Mouse (Mus musculus): Measurements from ENCODE around the gene Eif6. TPM values are rescaled to one million over a fixed set of nuclear protein-coding genes. Genes with fewer than 3 reads are reported as not detected.

The Eif6 gene
- total and polyA plus RNA-seq, 2 experiments from 2014 or later = 91.9 to 145 TPM

- no peaks in the 10 kb centered on the region for H3K9me3 ChIP-seq (ENCODE audit: low read length)
- no peak for DNase-seq
- no peak overlapping the region for H3K9ac ChIP-seq
- WGBS = 38% methylated on average over 11 of the region's 11 CpGs
- TF ChIP-seq CTCF (IDR thresholded peaks at IDR 0.05; ENCODE audit: low read depth) = no peak
- H3K4me3 ChIP-seq (ENCODE audit: low read depth, low read length) = no peak overlapping the region
- ATAC-seq = peak; percentile 67
- H3K27me3 ChIP-seq (ENCODE audit: insufficient read depth, low read length) = no peaks in the 10 kb centered on the region
- H3K4me1 ChIP-seq (ENCODE audit: insufficient read depth) = no peaks in the 10 kb centered on the region
- peaks cover 3% of the 10 kb centered on the region; the same call in 1 of the 2 replicates for H3K36me3 ChIP-seq (ENCODE audit: insufficient read depth)
- H3K27ac ChIP-seq (ENCODE audit: low read depth, low read length) = peak overlapping the region; percentile 31; the same call in 1 of the 2 replicates
- H3K4me2 ChIP-seq (ENCODE audit: low read depth) = peak overlapping the region; percentile 19
These were observed 36.7 kb upstream of the Eif6 start for GRCm38 (mm10) chr2:155863301-155863867.

- DNase-seq (peak; percentile 75), ATAC-seq (peak; percentile 99)
- 46% methylated on average over 13 of the region's 13 CpGs for WGBS
- no peaks in the 10 kb centered on the region for H3K9me3 ChIP-seq (ENCODE audit: low read length)
- no peak for TF ChIP-seq CTCF (IDR thresholded peaks at IDR 0.05; ENCODE audit: low read depth)
- no peaks in the 10 kb centered on the region for H3K27me3 ChIP-seq (ENCODE audit: insufficient read depth, low read length)
- peaks cover 3% of the 10 kb centered on the region for H3K36me3 ChIP-seq (ENCODE audit: insufficient read depth)
- H3K4me3 ChIP-seq (ENCODE audit: low read depth, low read length) = no peak overlapping the region
- H3K4me1 ChIP-seq (ENCODE audit: insufficient read depth) = no peaks in the 10 kb centered on the region
- H3K27ac ChIP-seq (ENCODE audit: low read depth, low read length) = peak overlapping the region; percentile 35; the same call in 1 of the 2 replicates
- H3K9ac ChIP-seq = no peak overlapping the region
- H3K4me2 ChIP-seq (ENCODE audit: low read depth) = peak overlapping the region; percentile 19
These were observed 36.0 kb upstream of the Eif6 start for GRCm38 (mm10) chr2:155862573-155863300.

GRCm38 (mm10) chr2:155861581-155861980 is 34.9 kb upstream of the Eif6 start:
- Histone ChIP-seq H3K9ac (no peak overlapping the region), H3K9me3 (ENCODE audit: low read length) (no peaks in the 10 kb centered on the region), H3K4me1 (ENCODE audit: insufficient read depth) (no peaks in the 10 kb centered on the region), H3K4me3 (ENCODE audit: low read depth, low read length) (no peak overlapping the region), H3K4me2 (ENCODE audit: low read depth) (no peak overlapping the region), H3K27ac (ENCODE audit: low read depth, low read length) (no peak overlapping the region), H3K36me3 (ENCODE audit: insufficient read depth) (no peaks in the 10 kb centered on the region; the same call in none of the 2 replicates), H3K27me3 (ENCODE audit: insufficient read depth, low read length) (no peaks in the 10 kb centered on the region)
- ATAC-seq (no peak), DNase-seq (no peak)
- WGBS = 92% methylated on average over 6 of the region's 6 CpGs
- TF ChIP-seq CTCF (IDR thresholded peaks at IDR 0.05; ENCODE audit: low read depth) = no peak

- H3K4me3 ChIP-seq (ENCODE audit: low read depth, low read length) = no peak overlapping the region
- H3K9ac ChIP-seq = no peak overlapping the region
- 86% methylated on average over 7 of the region's 7 CpGs for WGBS
- no peak overlapping the region for H3K27ac ChIP-seq (ENCODE audit: low read depth, low read length)
- DNase-seq (no peak), ATAC-seq (no peak)
- H3K9me3 ChIP-seq (ENCODE audit: low read length) = no peaks in the 10 kb centered on the region
- H3K36me3 ChIP-seq (ENCODE audit: insufficient read depth) = no peaks in the 10 kb centered on the region; the same call in none of the 2 replicates
- no peak for TF ChIP-seq CTCF (IDR thresholded peaks at IDR 0.05; ENCODE audit: low read depth)
- H3K27me3 ChIP-seq (ENCODE audit: insufficient read depth, low read length) = no peaks in the 10 kb centered on the region
- no peak overlapping the region for H3K4me2 ChIP-seq (ENCODE audit: low read depth)
- H3K4me1 ChIP-seq (ENCODE audit: insufficient read depth) = no peaks in the 10 kb centered on the region
These were observed 33.4 kb upstream of the Eif6 start for GRCm38 (mm10) chr2:155860102-155860501.

DNA sequence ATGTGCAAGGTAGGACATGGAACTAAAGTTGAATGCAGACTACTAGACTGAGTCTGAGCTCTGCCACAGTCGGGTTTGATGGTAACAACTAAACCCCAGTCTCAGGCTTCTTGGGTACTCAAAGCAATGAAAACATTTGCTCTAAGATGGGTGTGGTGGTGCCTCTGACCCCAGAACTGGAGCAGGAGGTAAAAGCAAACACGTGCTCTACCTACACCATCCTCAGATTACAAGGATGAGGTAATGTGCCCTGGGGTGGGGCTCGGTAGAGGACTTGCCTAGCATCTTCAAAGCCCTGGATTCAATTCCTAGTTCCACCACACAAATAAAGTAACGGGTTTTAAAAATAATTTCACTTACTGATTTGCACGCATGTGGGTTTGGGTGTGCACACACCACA is 25.8 kb upstream of the Eif6 start:
- Histone ChIP-seq H3K9ac (no peak overlapping the region), H3K4me1 (ENCODE audit: insufficient read depth) (no peaks in the 10 kb centered on the region), H3K27ac (ENCODE audit: low read depth, low read length) (no peak overlapping the region), H3K4me3 (ENCODE audit: low read depth, low read length) (no peak overlapping the region), H3K27me3 (ENCODE audit: insufficient read depth, low read length) (no peaks in the 10 kb centered on the region), H3K36me3 (ENCODE audit: insufficient read depth) (peaks cover 35% of the 10 kb centered on the region), H3K9me3 (ENCODE audit: low read length) (no peaks in the 10 kb centered on the region), H3K4me2 (ENCODE audit: low read depth) (no peak overlapping the region)
- no peak for DNase-seq
- no peak for TF ChIP-seq CTCF (IDR thresholded peaks at IDR 0.05; ENCODE audit: low read depth)
- WGBS = 89% methylated on average over 5 of the region's 5 CpGs
- ATAC-seq = no peak

DNA sequence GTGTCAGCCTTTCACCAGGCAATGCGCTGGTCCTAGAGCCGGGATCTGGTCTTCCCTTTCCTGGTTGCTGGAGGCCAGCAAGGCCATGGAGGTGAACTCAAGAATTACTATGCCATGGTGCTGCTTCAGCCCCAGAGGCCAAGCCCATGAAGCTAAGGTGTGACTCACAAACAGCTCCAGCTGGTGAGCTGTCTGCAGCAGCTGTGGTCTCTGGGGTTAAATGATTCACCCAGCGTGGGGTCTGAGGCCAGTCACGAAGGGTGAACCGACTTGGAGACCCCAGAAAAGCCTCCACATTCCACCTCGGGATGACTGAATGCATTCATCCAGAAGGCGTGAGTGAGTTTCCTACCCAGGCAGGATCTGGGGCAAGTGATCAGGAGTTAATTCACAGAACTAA is 23.4 kb upstream of the Eif6 start:
- no peaks in the 10 kb centered on the region for H3K9me3 ChIP-seq (ENCODE audit: low read length)
- no peak overlapping the region for H3K4me2 ChIP-seq (ENCODE audit: low read depth)
- ATAC-seq = no peak
- H3K36me3 ChIP-seq (ENCODE audit: insufficient read depth) = peaks cover 46% of the 10 kb centered on the region
- no peak for TF ChIP-seq CTCF (IDR thresholded peaks at IDR 0.05; ENCODE audit: low read depth)
- WGBS = 83% methylated on average over 7 of the region's 7 CpGs
- no peak for DNase-seq
- no peaks in the 10 kb centered on the region for H3K27me3 ChIP-seq (ENCODE audit: insufficient read depth, low read length)
- no peaks in the 10 kb centered on the region for H3K4me1 ChIP-seq (ENCODE audit: insufficient read depth)
- no peak overlapping the region for H3K9ac ChIP-seq
- H3K27ac ChIP-seq (ENCODE audit: low read depth, low read length) = no peak overlapping the region
- H3K4me3 ChIP-seq (ENCODE audit: low read depth, low read length) = no peak overlapping the region

- Histone ChIP-seq H3K36me3 (ENCODE audit: insufficient read depth) (peaks cover 44% of the 10 kb centered on the region), H3K4me1 (ENCODE audit: insufficient read depth) (no peaks in the 10 kb centered on the region), H3K4me2 (ENCODE audit: low read depth) (no peak overlapping the region), H3K4me3 (ENCODE audit: low read depth, low read length) (no peak overlapping the region), H3K9ac (no peak overlapping the region), H3K27ac (ENCODE audit: low read depth, low read length) (no peak overlapping the region), H3K27me3 (ENCODE audit: insufficient read depth, low read length) (no peaks in the 10 kb centered on the region), H3K9me3 (ENCODE audit: low read length) (no peaks in the 10 kb centered on the region)
- WGBS = 66% methylated on average over 7 of the region's 7 CpGs
- no peak for ATAC-seq
- no peak for DNase-seq
- TF ChIP-seq CTCF (IDR thresholded peaks at IDR 0.05; ENCODE audit: low read depth) = no peak
These were observed 22.7 kb upstream of the Eif6 start for GRCm38 (mm10) chr2:155849464-155849863.
